Mouse (Mus musculus): Measurements from ENCODE around the gene Blnk. TPM values are rescaled to one million over a fixed set of nuclear protein-coding genes. Genes with fewer than 3 reads are reported as not detected.
A peak's percentile ranks its signal among the peaks of the same experiment; 100 is the strongest.

The Blnk gene
- polyA plus RNA-seq, 1 experiment = not detected

DNA sequence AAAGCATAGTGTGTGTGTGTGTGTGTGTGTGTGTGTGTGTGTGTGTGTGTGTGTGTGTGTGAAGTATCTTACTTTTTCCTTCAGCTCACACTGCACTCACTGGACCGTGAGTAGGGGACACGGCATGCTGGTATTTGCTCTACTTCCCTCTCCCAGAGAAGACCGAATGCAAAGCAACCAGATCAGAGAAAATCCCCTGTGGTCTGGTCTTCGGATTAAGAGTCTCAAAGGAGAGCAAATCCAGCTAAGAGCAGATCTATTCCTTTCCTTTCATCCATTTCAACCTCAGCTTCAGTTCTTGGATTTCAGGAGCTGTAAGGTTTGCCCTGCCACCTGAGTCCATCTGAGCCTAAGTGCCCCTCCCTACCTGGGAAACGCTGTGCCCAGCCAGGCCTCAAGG, 16.3 kb downstream of the Blnk start:
- H3K4me1 ChIP-seq (ENCODE audit: control insufficient read depth) = peaks cover 34% of the 10 kb centered on the region
- no peaks in the 10 kb centered on the region for H3K9me3 ChIP-seq (ENCODE audit: control insufficient read depth, low read length)
- no peaks in the 10 kb centered on the region for H3K27me3 ChIP-seq (ENCODE audit: control insufficient read depth)
- no peak for TF ChIP-seq GATA1 (IDR thresholded peaks at IDR 0.05; ENCODE audit: low read length)
- TF ChIP-seq TAL1 (IDR thresholded peaks at IDR 0.05; ENCODE audit: low read length) = no peak
- H3K36me3 ChIP-seq (ENCODE audit: control insufficient read depth) = no peaks in the 10 kb centered on the region
- H3K4me3 ChIP-seq (replicated peaks) = no peak overlapping the region

DNA sequence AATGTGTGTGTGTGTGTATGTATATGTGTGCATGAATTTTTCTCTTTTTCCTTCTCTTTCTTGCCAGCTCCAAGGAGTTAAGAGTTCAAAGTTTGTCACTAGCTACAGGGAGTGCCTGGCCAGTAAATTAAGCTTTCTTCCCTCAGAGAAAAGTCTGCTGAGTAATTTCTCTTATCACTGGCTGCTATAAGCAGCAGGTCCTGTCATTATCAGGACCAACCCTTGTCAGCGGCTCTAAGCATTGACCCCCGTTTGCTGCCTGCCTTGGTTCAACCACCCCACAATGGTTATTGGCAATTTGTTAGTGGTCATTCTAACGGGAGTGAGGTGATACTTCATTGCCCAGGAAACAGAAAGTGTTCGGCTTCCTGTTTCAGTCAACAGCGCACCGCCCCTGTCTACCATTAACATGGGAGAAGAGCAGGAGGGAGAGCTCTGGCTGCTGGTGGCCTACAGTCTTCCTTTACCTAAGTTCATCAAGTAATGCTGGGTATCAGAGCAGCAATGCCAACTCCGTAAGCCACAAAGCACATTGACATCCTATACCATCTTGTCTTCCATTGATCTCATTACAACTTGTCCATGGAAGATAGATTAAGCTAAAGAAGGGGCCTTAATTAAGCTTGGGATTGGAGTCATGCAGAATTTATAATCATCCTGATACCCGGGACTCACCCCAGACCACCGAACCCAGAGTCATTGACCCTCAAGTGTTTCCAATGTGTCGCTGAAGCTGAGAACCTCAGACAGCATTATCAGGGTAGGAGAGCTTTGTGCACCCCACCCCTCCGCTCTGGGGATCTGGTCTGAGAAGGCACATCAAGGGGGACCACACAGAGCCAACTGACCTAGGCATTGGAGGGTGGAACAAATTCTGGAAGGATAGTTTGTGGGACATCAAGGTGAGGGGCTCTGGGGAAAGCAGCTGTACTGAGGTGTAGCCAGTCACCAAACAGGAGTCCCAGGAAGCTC, 17.1 kb downstream of the Blnk start:
- peak overlapping the region; percentile 29 for H3K4me3 ChIP-seq (replicated peaks)
- H3K36me3 ChIP-seq (ENCODE audit: control insufficient read depth) = no peaks in the 10 kb centered on the region
- H3K27me3 ChIP-seq (ENCODE audit: control insufficient read depth) = no peaks in the 10 kb centered on the region
- TF ChIP-seq GATA1 (IDR thresholded peaks at IDR 0.05; ENCODE audit: low read length) (peak; percentile 69), TAL1 (IDR thresholded peaks at IDR 0.05; ENCODE audit: low read length) (peak; percentile 40; the same call in 2 of the 3 replicates)
- peaks cover 39% of the 10 kb centered on the region for H3K4me1 ChIP-seq (ENCODE audit: control insufficient read depth)
- no peaks in the 10 kb centered on the region for H3K9me3 ChIP-seq (ENCODE audit: control insufficient read depth, low read length)

- Histone ChIP-seq H3K4me1 (ENCODE audit: control insufficient read depth) (peaks cover 37% of the 10 kb centered on the region), H3K36me3 (ENCODE audit: control insufficient read depth) (no peaks in the 10 kb centered on the region), H3K9me3 (ENCODE audit: control insufficient read depth, low read length) (no peaks in the 10 kb centered on the region), H3K27me3 (ENCODE audit: control insufficient read depth) (no peaks in the 10 kb centered on the region), H3K4me3 (replicated peaks) (no peak overlapping the region)
- TF ChIP-seq TAL1 (IDR thresholded peaks at IDR 0.05; ENCODE audit: low read length) (no peak), GATA1 (IDR thresholded peaks at IDR 0.05; ENCODE audit: low read length) (no peak)
Measured at GRCm38 (mm10) chr19:40971273-40971914, 22.9 kb downstream of the Blnk start.

DNA sequence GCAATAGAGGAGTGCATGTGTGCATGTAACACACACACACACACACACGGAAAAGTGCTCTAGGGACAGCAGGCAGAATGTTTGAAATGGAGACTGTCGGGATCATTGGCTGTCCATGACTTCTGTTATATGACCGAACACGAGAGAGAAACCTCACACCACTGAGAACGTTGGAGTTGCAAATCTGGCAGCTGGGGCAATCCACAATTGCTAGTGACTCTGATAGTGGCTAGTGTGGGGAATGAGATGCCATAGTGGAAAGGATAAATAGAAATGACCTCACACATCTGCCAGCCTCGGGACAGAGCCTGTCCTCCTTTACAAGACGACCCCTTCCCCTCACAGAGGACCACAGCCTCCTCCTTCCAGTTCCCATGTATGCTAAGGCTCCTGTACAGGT, 23.6 kb downstream of the Blnk start:
- H3K4me3 ChIP-seq (replicated peaks) = no peak overlapping the region
- H3K27me3 ChIP-seq (ENCODE audit: control insufficient read depth) = no peaks in the 10 kb centered on the region
- H3K4me1 ChIP-seq (ENCODE audit: control insufficient read depth) = peaks cover 35% of the 10 kb centered on the region
- no peaks in the 10 kb centered on the region for H3K36me3 ChIP-seq (ENCODE audit: control insufficient read depth)
- TF ChIP-seq GATA1 (IDR thresholded peaks at IDR 0.05; ENCODE audit: low read length) (no peak), TAL1 (IDR thresholded peaks at IDR 0.05; ENCODE audit: low read length) (no peak)
- no peaks in the 10 kb centered on the region for H3K9me3 ChIP-seq (ENCODE audit: control insufficient read depth, low read length)

DNA sequence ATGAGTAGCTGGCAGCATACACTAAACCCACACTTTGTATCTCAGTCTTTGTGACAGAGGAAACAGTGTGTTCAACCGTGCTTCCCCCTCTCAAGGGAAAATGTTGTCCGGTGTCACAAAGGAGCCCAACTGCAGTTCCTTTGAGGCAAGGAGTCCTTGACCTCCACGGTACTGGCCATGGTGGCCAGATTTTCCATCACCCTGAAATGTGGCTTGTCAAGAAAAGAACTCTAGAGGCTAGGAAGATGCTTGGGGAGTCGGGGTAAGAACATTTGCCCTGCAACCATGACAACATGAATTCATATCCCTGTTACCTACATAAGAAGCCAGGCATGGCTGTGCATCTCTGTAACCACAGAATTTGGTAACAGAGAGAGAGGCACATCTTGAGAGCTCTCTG, 24.0 kb downstream of the Blnk start:
- TF ChIP-seq GATA1 (IDR thresholded peaks at IDR 0.05; ENCODE audit: low read length) = no peak
- TF ChIP-seq TAL1 (IDR thresholded peaks at IDR 0.05; ENCODE audit: low read length) = no peak
- Histone ChIP-seq H3K36me3 (ENCODE audit: control insufficient read depth) (no peaks in the 10 kb centered on the region), H3K4me3 (replicated peaks) (no peak overlapping the region), H3K9me3 (ENCODE audit: control insufficient read depth, low read length) (no peaks in the 10 kb centered on the region), H3K27me3 (ENCODE audit: control insufficient read depth) (no peaks in the 10 kb centered on the region), H3K4me1 (ENCODE audit: control insufficient read depth) (peaks cover 33% of the 10 kb centered on the region)

- Histone ChIP-seq H3K4me1 (ENCODE audit: control insufficient read depth) (peaks cover 5% of the 10 kb centered on the region), H3K4me3 (replicated peaks) (no peak overlapping the region), H3K9me3 (ENCODE audit: control insufficient read depth, low read length) (no peaks in the 10 kb centered on the region), H3K36me3 (ENCODE audit: control insufficient read depth) (no peaks in the 10 kb centered on the region), H3K27me3 (ENCODE audit: control insufficient read depth) (peaks cover 7% of the 10 kb centered on the region)
- TF ChIP-seq TAL1 (IDR thresholded peaks at IDR 0.05; ENCODE audit: low read length) (no peak), GATA1 (IDR thresholded peaks at IDR 0.05; ENCODE audit: low read length) (no peak)
Measured at GRCm38 (mm10) chr19:40964936-40965850, 29.1 kb downstream of the Blnk start.

GRCm38 (mm10) chr19:40964367-40964891, 29.9 kb downstream of the Blnk start:
- Histone ChIP-seq H3K4me3 (replicated peaks) (no peak overlapping the region), H3K4me1 (ENCODE audit: control insufficient read depth) (peaks cover 4% of the 10 kb centered on the region), H3K27me3 (ENCODE audit: control insufficient read depth) (peaks cover 7% of the 10 kb centered on the region), H3K36me3 (ENCODE audit: control insufficient read depth) (no peaks in the 10 kb centered on the region), H3K9me3 (ENCODE audit: control insufficient read depth, low read length) (no peaks in the 10 kb centered on the region)
- no peak for TF ChIP-seq TAL1 (IDR thresholded peaks at IDR 0.05; ENCODE audit: low read length)
- no peak for TF ChIP-seq GATA1 (IDR thresholded peaks at IDR 0.05; ENCODE audit: low read length)

- Histone ChIP-seq H3K9me3 (ENCODE audit: control insufficient read depth, low read length) (no peaks in the 10 kb centered on the region), H3K4me3 (replicated peaks) (no peak overlapping the region), H3K36me3 (ENCODE audit: control insufficient read depth) (no peaks in the 10 kb centered on the region), H3K27me3 (ENCODE audit: control insufficient read depth) (peaks cover 7% of the 10 kb centered on the region), H3K4me1 (ENCODE audit: control insufficient read depth) (peaks cover 4% of the 10 kb centered on the region)
- TF ChIP-seq GATA1 (IDR thresholded peaks at IDR 0.05; ENCODE audit: low read length) = no peak
- TF ChIP-seq TAL1 (IDR thresholded peaks at IDR 0.05; ENCODE audit: low read length) = no peak
Measured at GRCm38 (mm10) chr19:40962988-40963387, 31.3 kb downstream of the Blnk start.
